Mouse (Mus musculus): Measurements from ENCODE around the gene Fmn2. TPM values are rescaled to one million over a fixed set of nuclear protein-coding genes. Genes with fewer than 3 reads are reported as not detected.

The Fmn2 gene
- polyA plus RNA-seq (2016; fragmentation: Nextera tagmentation; extraction: Ambion mirVana) = 2.4 and 2.5 TPM in 2 replicates

- Histone ChIP-seq H3K4me3 (peak within 1 kb of the TSS; percentile 75), H3K27ac (replicated peaks) (peak within 1 kb of the TSS; percentile 90), H3K27me3 (replicated peaks; ENCODE audit: low read depth, poor library complexity, severe bottlenecking) (peaks cover 18% of the 10 kb centered on the region), H3K4me1 (peaks cover 30% of the 10 kb centered on the region), H3K9me3 (no peaks in the 10 kb centered on the region), H3K36me3 (replicated peaks) (no peaks in the 10 kb centered on the region)
- peak; percentile 93 for DNase-seq (ENCODE audit: low spot score)
- under 1% methylated on average over 29 of the region's 29 CpGs for WGBS
These were observed at the start of gene Fmn2 for GRCm38 (mm10) chr1:174501661-174502030. Fmn2 (plus strand) TSS chr1:174501825.

- no peaks in the 10 kb centered on the region for H3K9me3 ChIP-seq
- H3K27me3 ChIP-seq (replicated peaks; ENCODE audit: low read depth, poor library complexity, severe bottlenecking) = no peaks in the 10 kb centered on the region
- no peak overlapping the region for H3K4me3 ChIP-seq
- no peaks in the 10 kb centered on the region for H3K36me3 ChIP-seq (replicated peaks)
- H3K4me1 ChIP-seq = no peaks in the 10 kb centered on the region
- no peak for DNase-seq (ENCODE audit: low spot score)
- WGBS = 88% methylated on average over 2 of the region's 2 CpGs
- no peak overlapping the region for H3K27ac ChIP-seq (replicated peaks)
These were observed 46.5 kb upstream of the Fmn2 start for GRCm38 (mm10) chr1:174455100-174455499.

GRCm38 (mm10) chr1:174465385-174465784 is 36.2 kb upstream of the Fmn2 start:
- Histone ChIP-seq H3K4me3 (no peak overlapping the region), H3K9me3 (no peaks in the 10 kb centered on the region), H3K27me3 (replicated peaks; ENCODE audit: low read depth, poor library complexity, severe bottlenecking) (no peaks in the 10 kb centered on the region), H3K27ac (replicated peaks) (no peak overlapping the region), H3K36me3 (replicated peaks) (no peaks in the 10 kb centered on the region), H3K4me1 (no peaks in the 10 kb centered on the region)
- 89% methylated on average over 3 of the region's 3 CpGs for WGBS
- DNase-seq (ENCODE audit: low spot score) = no peak

- 43% methylated on average over 2 of the region's 2 CpGs for WGBS
These were observed 35.4 kb upstream of the Fmn2 start for GRCm38 (mm10) chr1:174466240-174466639.

GRCm38 (mm10) chr1:174469736-174470135 is 31.9 kb upstream of the Fmn2 start:
- Histone ChIP-seq H3K4me1 (no peaks in the 10 kb centered on the region), H3K27ac (replicated peaks) (no peak overlapping the region), H3K27me3 (replicated peaks; ENCODE audit: low read depth, poor library complexity, severe bottlenecking) (no peaks in the 10 kb centered on the region), H3K9me3 (no peaks in the 10 kb centered on the region), H3K4me3 (no peak overlapping the region), H3K36me3 (replicated peaks) (no peaks in the 10 kb centered on the region)
- WGBS = 7% methylated on average over 6 of the region's 6 CpGs
- peak; percentile 48 for DNase-seq (ENCODE audit: low spot score)

More at GRCm38 (mm10) chr1:174466240-174466639, 35.4 kb upstream of the Fmn2 start:
- no peak for DNase-seq (ENCODE audit: low spot score)
- Histone ChIP-seq H3K36me3 (replicated peaks) (no peaks in the 10 kb centered on the region), H3K27me3 (replicated peaks; ENCODE audit: low read depth, poor library complexity, severe bottlenecking) (no peaks in the 10 kb centered on the region), H3K27ac (replicated peaks) (no peak overlapping the region), H3K9me3 (no peaks in the 10 kb centered on the region), H3K4me1 (no peaks in the 10 kb centered on the region), H3K4me3 (no peak overlapping the region)

- Histone ChIP-seq H3K9me3 (no peaks in the 10 kb centered on the region), H3K27me3 (replicated peaks; ENCODE audit: low read depth, poor library complexity, severe bottlenecking) (no peaks in the 10 kb centered on the region), H3K4me1 (no peaks in the 10 kb centered on the region), H3K27ac (replicated peaks) (no peak overlapping the region), H3K36me3 (replicated peaks) (no peaks in the 10 kb centered on the region), H3K4me3 (no peak overlapping the region)
- 91% methylated on average over 6 of the region's 6 CpGs for WGBS
- DNase-seq (ENCODE audit: low spot score) = no peak
These were observed 19.1 kb upstream of the Fmn2 start for GRCm38 (mm10) chr1:174482567-174482966.

- Histone ChIP-seq H3K4me1 (peaks cover 30% of the 10 kb centered on the region), H3K27ac (replicated peaks) (peak overlapping the region; percentile 57), H3K36me3 (replicated peaks) (no peaks in the 10 kb centered on the region), H3K9me3 (no peaks in the 10 kb centered on the region), H3K4me3 (no peak overlapping the region), H3K27me3 (replicated peaks; ENCODE audit: low read depth, poor library complexity, severe bottlenecking) (peaks cover 18% of the 10 kb centered on the region)
- no peak for DNase-seq (ENCODE audit: low spot score)
- 23% methylated on average over 4 of the region's 4 CpGs for WGBS
These were observed 1.6 kb upstream of the Fmn2 start for GRCm38 (mm10) chr1:174500064-174500463.

- Histone ChIP-seq H3K9me3 (no peaks in the 10 kb centered on the region), H3K36me3 (replicated peaks) (no peaks in the 10 kb centered on the region), H3K27me3 (replicated peaks; ENCODE audit: low read depth, poor library complexity, severe bottlenecking) (peaks cover 18% of the 10 kb centered on the region), H3K4me3 (peak overlapping the region; percentile 75), H3K4me1 (peaks cover 30% of the 10 kb centered on the region), H3K27ac (replicated peaks) (no peak overlapping the region)
- WGBS = 37% methylated on average over 1 of the region's 1 CpGs
- no peak for DNase-seq (ENCODE audit: low spot score)
These were observed 614 bp upstream of the Fmn2 start for GRCm38 (mm10) chr1:174501011-174501410.

- Histone ChIP-seq H3K27me3 (replicated peaks; ENCODE audit: low read depth, poor library complexity, severe bottlenecking) (peaks cover 18% of the 10 kb centered on the region), H3K36me3 (replicated peaks) (no peaks in the 10 kb centered on the region), H3K9me3 (no peaks in the 10 kb centered on the region), H3K4me1 (peaks cover 30% of the 10 kb centered on the region), H3K4me3 (peak overlapping the region; percentile 75), H3K27ac (replicated peaks) (peak overlapping the region; percentile 90)
- under 1% methylated on average over 40 of the region's 40 CpGs for WGBS
- peak; percentile 76 for DNase-seq (ENCODE audit: low spot score)
These were observed 613 bp downstream of the Fmn2 start for GRCm38 (mm10) chr1:174502031-174502845.

GRCm38 (mm10) chr1:174502846-174503745 is 1.5 kb downstream of the Fmn2 start:
- no peaks in the 10 kb centered on the region for H3K36me3 ChIP-seq (replicated peaks)
- H3K27ac ChIP-seq (replicated peaks) = peak overlapping the region; percentile 90
- WGBS = under 1% methylated on average over 53 of the region's 53 CpGs
- no peaks in the 10 kb centered on the region for H3K9me3 ChIP-seq
- H3K27me3 ChIP-seq (replicated peaks; ENCODE audit: low read depth, poor library complexity, severe bottlenecking) = peaks cover 18% of the 10 kb centered on the region
- DNase-seq (ENCODE audit: low spot score) = peak; percentile 50
- peak overlapping the region; percentile 75 for H3K4me3 ChIP-seq
- H3K4me1 ChIP-seq = peaks cover 30% of the 10 kb centered on the region

- peaks cover 8% of the 10 kb centered on the region for H3K4me1 ChIP-seq
- WGBS = 86% methylated on average over 13 of the region's 13 CpGs
- DNase-seq (ENCODE audit: low spot score) = no peak
- H3K4me3 ChIP-seq = no peak overlapping the region
- H3K27me3 ChIP-seq (replicated peaks; ENCODE audit: low read depth, poor library complexity, severe bottlenecking) = peaks cover 7% of the 10 kb centered on the region
- no peaks in the 10 kb centered on the region for H3K36me3 ChIP-seq (replicated peaks)
- H3K9me3 ChIP-seq = no peaks in the 10 kb centered on the region
- H3K27ac ChIP-seq (replicated peaks) = no peak overlapping the region
These were observed 7.0 kb downstream of the Fmn2 start for GRCm38 (mm10) chr1:174508571-174509110.

- 85% methylated on average over 7 of the region's 7 CpGs for WGBS
- Histone ChIP-seq H3K9me3 (no peaks in the 10 kb centered on the region), H3K27ac (replicated peaks) (no peak overlapping the region), H3K36me3 (replicated peaks) (no peaks in the 10 kb centered on the region), H3K4me3 (no peak overlapping the region), H3K4me1 (no peaks in the 10 kb centered on the region), H3K27me3 (replicated peaks; ENCODE audit: low read depth, poor library complexity, severe bottlenecking) (no peaks in the 10 kb centered on the region)
- DNase-seq (ENCODE audit: low spot score) = no peak
These were observed 11.8 kb downstream of the Fmn2 start for GRCm38 (mm10) chr1:174513419-174513818.
